Mouse (Mus musculus) fat pad, adult 2 months (tissue): Measurements from ENCODE around the gene Mylk4.

Experiments used
- DNase-seq: peaks from one replicate; pipeline ENCODE4 v3.0.0-alpha.2; 2011; ENCODE audit warnings: low read depth, low spot score; ENCODE audit errors: extremely low read depth

Mylk4 gene

GRCm38 (mm10) chr13:32717709-32718108 is 66.0 kb downstream of the Mylk4 start:
- no peak for DNase-seq

- no peak for DNase-seq
Observed at GRCm38 (mm10) chr13:32712568-32712967, 71.2 kb downstream of the Mylk4 start.

GRCm38 (mm10) chr13:32707894-32708293 is 75.9 kb downstream of the Mylk4 start:
- no peak for DNase-seq

GRCm38 (mm10) chr13:32706651-32707288 is 77.0 kb downstream of the Mylk4 start:
- DNase-seq, result no peak

GRCm38 (mm10) chr13:32705315-32705714 is 78.4 kb downstream of the Mylk4 start:
- DNase-seq, result no peak

- no peak for DNase-seq
Observed at GRCm38 (mm10) chr13:32704911-32705310, 78.8 kb downstream of the Mylk4 start.

GRCm38 (mm10) chr13:32701564-32701963 is 82.2 kb downstream of the Mylk4 start:
- DNase-seq, result no peak

- no peak for DNase-seq
Observed at GRCm38 (mm10) chr13:32699376-32699775, 84.4 kb downstream of the Mylk4 start.

- no peak for DNase-seq
Observed at GRCm38 (mm10) chr13:32698956-32699355, 84.8 kb downstream of the Mylk4 start.

GRCm38 (mm10) chr13:32693886-32694455 is 89.8 kb downstream of the Mylk4 start:
- DNase-seq, result peak; percentile 91

GRCm38 (mm10) chr13:32692563-32692962 is 91.2 kb downstream of the Mylk4 start:
- no peak for DNase-seq

- DNase-seq, result no peak
Observed at GRCm38 (mm10) chr13:32690279-32690678, 93.5 kb downstream of the Mylk4 start.

GRCm38 (mm10) chr13:32680868-32681515 is 102.8 kb downstream of the Mylk4 start:
- no peak for DNase-seq

- peak; percentile 96 for DNase-seq
Observed at GRCm38 (mm10) chr13:32680121-32680551, 103.6 kb downstream of the Mylk4 start.

GRCm38 (mm10) chr13:32678998-32679397 is 104.8 kb downstream of the Mylk4 start:
- no peak for DNase-seq

- DNase-seq, result no peak
Observed at GRCm38 (mm10) chr13:32670782-32671181, 113.0 kb downstream of the Mylk4 start.

GRCm38 (mm10) chr13:32668296-32668695 is 115.5 kb downstream of the Mylk4 start:
- no peak for DNase-seq

GRCm38 (mm10) chr13:32667386-32667785 is 116.4 kb downstream of the Mylk4 start:
- DNase-seq, result no peak

- DNase-seq, result no peak
Observed at GRCm38 (mm10) chr13:32662041-32662440, 121.7 kb downstream of the Mylk4 start.

GRCm38 (mm10) chr13:32660294-32660693 is 123.5 kb downstream of the Mylk4 start:
- DNase-seq, result no peak

- DNase-seq, result no peak
Observed at GRCm38 (mm10) chr13:32659271-32659670, 124.5 kb downstream of the Mylk4 start.

GRCm38 (mm10) chr13:32657583-32657982 is 126.2 kb downstream of the Mylk4 start:
- no peak for DNase-seq
